Mouse (Mus musculus) limb, embryonic 11.5 days (tissue): ENCODE measurements at regions not wholly inside any gene's neighbourhood (a gene's known extent, or its start where the extent isn't known, plus 50 kb on each side); places are given as distances from the start of the nearest gene placed in this dataset.
"Not testable (repeated sequence)": the region's sequence is repeated elsewhere in the genome, so short reads cannot be mapped to it uniquely, and the experiment has no call there.

Source experiments
- ATAC-seq: fragments of 200-750 bp; cut with Nextera tagmentation; 2 replicates; pipeline ENCODE4 v1.8.0; 2017; ENCODE audit warnings: low read depth; ENCODE audit not compliant: insufficient number of reproducible peaks, low FRiP score, low TSS enrichment
- DNase-seq: peaks from one replicate; pipeline ENCODE4 v3.0.0-alpha.2; 2015; ENCODE audit warnings: low spot score
- H3K27ac ChIP-seq: fragments of 300-500 bp; sonication (generic); replicated peaks from 2 replicates; pipeline ENCODE4 v1.5.1; 2014; ENCODE audit warnings: low read depth, mild to moderate bottlenecking, low read length
- H3K27me3 ChIP-seq: fragments of 300-500 bp; sonication (generic); 2 replicates; pipeline ENCODE4 v1.6.1; 2014; ENCODE audit warnings: mild to moderate bottlenecking, low read length, mixed read lengths; ENCODE audit not compliant: control insufficient read depth, insufficient read depth
- H3K36me3 ChIP-seq: fragments of 300-500 bp; sonication (generic); 2 replicates; pipeline ENCODE4 v1.6.1; 2014; ENCODE audit warnings: mild to moderate bottlenecking, low read length, moderate library complexity, mixed read lengths; ENCODE audit not compliant: control insufficient read depth, insufficient read depth
- H3K4me1 ChIP-seq: fragments of 300-500 bp; sonication (generic); 2 replicates; pipeline ENCODE4 v1.6.1; 2014; ENCODE audit warnings: low read length, mixed read lengths; ENCODE audit not compliant: control insufficient read depth, insufficient read depth
- H3K4me2 ChIP-seq: fragments of 300-500 bp; sonication (generic); 2 replicates; pipeline ENCODE4 v1.6.1; 2014; ENCODE audit warnings: low read depth, mild to moderate bottlenecking, moderate library complexity; ENCODE audit not compliant: severe bottlenecking
- H3K4me3 ChIP-seq: fragments of 300-500 bp; sonication (generic); 2 replicates; pipeline ENCODE4 v1.5.1; 2014; ENCODE audit warnings: low read depth, low read length
- H3K9ac ChIP-seq: fragments of 300-500 bp; sonication (generic); 2 replicates; pipeline ENCODE4 v1.6.1; 2014; ENCODE audit warnings: mild to moderate bottlenecking, low read length
- H3K9me3 ChIP-seq: fragments of 300-500 bp; sonication (generic); 2 replicates; pipeline ENCODE4 v1.6.1; 2016; ENCODE audit warnings: low read length; ENCODE audit not compliant: control insufficient read depth
- WGBS: fragments of 180-500 bp; shearing (Covaris S2); extraction: QIAGEN DNeasy Blood & Tissue Kit; methylation state at CpG from one replicate; pipeline ENCODE4 v1.1.7; 2014; 5-methylcytosine and 5-hydroxymethylcytosine counted together

DNA sequence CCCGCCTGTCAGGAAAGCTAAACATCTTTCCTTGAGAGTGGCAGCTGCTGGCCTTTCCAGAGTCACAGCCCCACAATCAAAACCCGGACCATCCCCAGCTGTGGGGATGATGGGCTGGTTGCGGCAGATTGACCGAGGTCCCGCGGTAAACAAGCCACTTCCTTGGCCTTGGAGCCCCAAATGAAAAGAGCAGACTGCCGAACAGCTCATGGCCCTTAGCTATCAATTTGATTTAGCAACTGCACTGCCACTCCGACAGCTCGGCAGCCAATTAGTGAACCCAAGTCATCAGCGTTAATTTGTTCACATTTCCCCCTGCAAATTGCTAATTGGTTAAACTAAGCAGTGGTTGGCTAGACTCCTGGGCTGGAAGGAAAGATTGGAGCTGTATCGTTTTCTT is 1155.3 kb downstream of the Sorcs3 start:
- H3K9ac ChIP-seq, H3K9me3 ChIP-seq, H3K4me1 ChIP-seq, H3K4me3 ChIP-seq, H3K4me2 ChIP-seq, H3K36me3 ChIP-seq, ATAC-seq, H3K27ac ChIP-seq, H3K27me3 ChIP-seq: not testable (repeated sequence)
- 46% methylated on average over 10 of the region's 11 CpGs for WGBS
- DNase-seq, result peak; percentile 27

DNA sequence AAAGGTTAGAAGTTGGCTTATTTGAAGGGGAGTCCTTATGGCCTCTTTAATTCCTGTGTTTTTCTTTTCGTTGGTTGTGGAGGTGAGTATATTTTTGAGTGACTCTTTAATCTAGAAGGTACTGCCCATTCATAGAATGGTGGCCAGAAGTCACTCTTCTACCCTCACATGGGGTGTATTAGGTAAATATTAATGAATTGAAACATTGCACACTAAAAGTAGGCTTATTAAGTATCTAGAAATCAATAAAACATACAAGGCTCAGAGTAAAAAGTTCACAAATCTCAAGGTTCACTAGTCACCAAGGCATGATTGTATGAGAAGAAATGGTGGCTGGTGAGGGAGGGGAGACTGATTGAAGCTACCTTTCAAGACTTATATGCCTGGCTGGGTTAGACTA is 1167.1 kb downstream of the Sorcs3 start:
- Histone ChIP-seq H3K9ac (no peak overlapping the region), H3K4me2 (no peak overlapping the region), H3K9me3 (no peaks in the 10 kb centered on the region), H3K4me1 (no peaks in the 10 kb centered on the region), H3K4me3 (no peak overlapping the region), H3K27me3 (no peaks in the 10 kb centered on the region), H3K27ac (no peak overlapping the region), H3K36me3 (no peaks in the 10 kb centered on the region)
- DNase-seq (no peak), ATAC-seq (no peak)
- WGBS, result 87% methylated on average over 1 of the region's 1 CpGs

DNA sequence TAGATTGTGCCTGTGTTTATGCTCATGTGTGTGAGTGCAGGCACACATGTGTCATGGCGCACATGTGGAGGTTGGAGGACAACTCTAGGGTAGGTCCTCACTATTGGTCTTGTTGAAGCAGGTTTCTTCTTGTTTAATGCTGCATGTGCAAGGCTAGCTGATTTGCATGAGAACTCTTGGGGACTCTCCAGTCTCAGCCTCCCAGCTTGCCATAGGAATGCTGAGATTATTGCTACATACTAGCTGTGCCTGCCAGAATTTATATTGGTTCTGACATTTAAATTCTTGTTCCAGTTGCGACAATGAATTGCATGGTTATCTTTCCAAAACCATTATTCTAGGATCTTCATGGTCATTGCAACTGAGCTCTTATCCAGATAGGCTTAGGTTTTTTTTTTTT is 1168.5 kb downstream of the Sorcs3 start:
- Histone ChIP-seq H3K27ac (no peak overlapping the region), H3K4me3 (no peak overlapping the region), H3K9me3 (no peaks in the 10 kb centered on the region), H3K4me1 (no peaks in the 10 kb centered on the region), H3K4me2 (no peak overlapping the region), H3K36me3 (no peaks in the 10 kb centered on the region), H3K27me3 (no peaks in the 10 kb centered on the region), H3K9ac (no peak overlapping the region)
- ATAC-seq (no peak), DNase-seq (no peak)
- WGBS, result 89% methylated on average over 2 of the region's 2 CpGs

DNA sequence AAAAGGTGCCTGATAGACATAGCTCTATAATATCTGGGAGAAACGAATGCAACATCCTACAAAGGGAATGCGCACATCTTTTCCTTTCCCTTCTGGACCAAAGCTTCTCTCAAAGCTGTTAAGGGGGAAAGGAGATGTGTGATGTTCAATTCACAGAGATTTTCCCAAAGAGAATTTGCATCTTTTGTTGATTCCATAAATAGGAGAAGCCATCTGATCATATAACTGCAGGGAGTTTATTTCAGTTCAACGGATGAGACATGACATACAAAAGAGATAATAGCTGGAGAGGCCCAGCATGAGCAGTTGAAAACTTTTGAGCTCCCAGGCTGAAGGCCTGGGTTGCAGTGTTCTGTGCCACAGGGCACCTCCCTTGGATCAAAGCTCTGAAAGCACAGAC is 1169.1 kb downstream of the Sorcs3 start:
- ATAC-seq (no peak), DNase-seq (no peak)
- Histone ChIP-seq H3K4me3 (no peak overlapping the region), H3K36me3 (no peaks in the 10 kb centered on the region), H3K27ac (no peak overlapping the region), H3K27me3 (no peaks in the 10 kb centered on the region), H3K4me2 (no peak overlapping the region), H3K4me1 (no peaks in the 10 kb centered on the region), H3K9me3 (no peaks in the 10 kb centered on the region), H3K9ac (no peak overlapping the region)
- WGBS, result 95% methylated on average over 3 of the region's 3 CpGs

DNA sequence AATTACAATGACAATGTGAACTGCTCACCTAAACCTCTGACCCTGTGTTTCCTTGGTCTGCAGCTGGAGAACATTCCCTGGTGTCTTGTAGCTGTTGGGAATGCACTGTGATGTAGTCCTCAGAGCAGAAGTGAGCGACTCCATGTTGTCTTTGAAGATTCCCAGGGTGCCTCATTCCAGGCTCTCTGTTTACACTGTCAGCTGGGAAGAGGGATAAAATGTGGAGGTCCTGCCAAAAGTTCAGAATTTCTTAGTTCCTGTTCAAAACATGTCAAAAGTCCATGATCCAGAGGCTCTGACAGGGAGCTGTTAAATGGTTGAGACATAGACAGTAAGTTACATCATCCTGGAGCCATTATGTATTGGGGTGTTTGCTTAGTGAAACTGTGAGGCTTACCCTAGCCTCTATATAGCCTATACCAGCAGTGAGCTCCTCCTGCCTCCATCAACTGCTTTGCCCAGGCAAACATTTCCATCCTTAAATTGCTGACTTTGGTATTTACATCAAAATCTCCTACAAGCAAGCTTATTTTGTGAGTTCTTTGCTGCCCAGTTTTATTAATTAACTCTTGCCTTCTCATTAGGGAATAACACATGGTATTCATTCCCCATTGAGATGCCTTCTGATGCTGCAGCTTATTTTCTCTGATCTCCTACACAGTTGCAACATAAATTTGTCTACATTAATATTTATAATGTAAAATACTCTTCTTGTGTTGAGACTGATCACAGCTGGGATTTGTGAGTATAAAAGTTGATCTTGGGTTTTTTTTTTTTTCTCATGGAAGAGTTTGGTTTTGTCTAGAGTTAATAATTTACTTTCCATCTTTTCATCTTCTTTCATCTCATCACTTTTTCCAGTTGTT is 1170.2 kb downstream of the Sorcs3 start:
- WGBS, result 52% methylated on average over 1 of the region's 1 CpGs

DNA sequence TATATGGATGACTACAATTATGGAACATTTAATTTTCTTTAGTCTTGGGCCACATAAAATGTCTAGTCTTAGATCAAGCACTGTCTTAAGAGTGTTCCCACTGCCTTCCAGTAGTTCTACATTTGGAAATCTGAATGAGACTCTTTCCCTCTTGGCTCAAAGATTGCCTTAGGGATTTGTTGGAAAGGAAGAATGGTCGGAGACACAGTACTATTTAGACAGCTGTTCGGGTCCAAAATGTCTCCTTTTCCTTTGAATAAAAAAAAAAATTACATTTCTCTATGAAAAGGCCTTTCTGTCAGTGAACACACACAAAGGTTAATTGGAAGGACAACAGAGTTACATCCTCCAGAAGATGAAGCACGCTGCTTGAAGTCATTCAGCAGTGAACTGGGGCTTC is 1173.8 kb downstream of the Sorcs3 start:
- no peaks in the 10 kb centered on the region for H3K36me3 ChIP-seq
- no peak overlapping the region for H3K4me2 ChIP-seq
- 78% methylated on average over 3 of the region's 3 CpGs for WGBS
- H3K9me3 ChIP-seq, result no peaks in the 10 kb centered on the region
- H3K4me1 ChIP-seq, result no peaks in the 10 kb centered on the region
- H3K27ac ChIP-seq, result no peak overlapping the region
- no peak for DNase-seq
- no peak for ATAC-seq
- no peaks in the 10 kb centered on the region for H3K27me3 ChIP-seq
- H3K9ac ChIP-seq, result no peak overlapping the region
- no peak overlapping the region for H3K4me3 ChIP-seq

More for the DNA sequence above, 1170.2 kb downstream of the Sorcs3 start:
- Histone ChIP-seq H3K27ac (no peak overlapping the region), H3K27me3 (no peaks in the 10 kb centered on the region), H3K9ac (no peak overlapping the region), H3K36me3 (no peaks in the 10 kb centered on the region), H3K4me3 (no peak overlapping the region), H3K4me2 (no peak overlapping the region), H3K4me1 (no peaks in the 10 kb centered on the region), H3K9me3 (no peaks in the 10 kb centered on the region)
- DNase-seq (no peak), ATAC-seq (no peak)

DNA sequence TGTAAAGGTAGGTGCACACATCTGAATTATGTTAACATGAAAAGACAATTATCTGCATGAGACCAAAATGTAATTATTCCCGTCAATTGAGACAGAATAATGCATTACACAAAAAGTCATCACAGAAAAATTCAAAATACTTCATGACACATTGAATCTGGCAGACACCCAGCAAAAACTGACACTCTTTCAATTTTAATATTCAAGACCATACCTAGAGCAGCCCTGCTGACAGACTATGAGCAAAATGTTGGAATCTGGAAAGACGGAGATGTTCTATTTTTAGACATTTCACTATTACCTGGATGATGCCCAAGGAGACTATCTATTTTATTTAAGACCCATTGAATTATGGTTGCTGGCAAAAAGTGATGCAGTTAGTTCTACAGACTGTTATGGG is 1190.4 kb downstream of the Sorcs3 start:
- Histone ChIP-seq H3K27ac (no peak overlapping the region), H3K9ac (no peak overlapping the region), H3K4me1 (no peaks in the 10 kb centered on the region), H3K27me3 (no peaks in the 10 kb centered on the region), H3K9me3 (no peaks in the 10 kb centered on the region), H3K4me3 (no peak overlapping the region), H3K36me3 (no peaks in the 10 kb centered on the region), H3K4me2 (no peak overlapping the region)
- DNase-seq (no peak), ATAC-seq (no peak)
- 92% methylated on average over 2 of the region's 2 CpGs for WGBS

DNA sequence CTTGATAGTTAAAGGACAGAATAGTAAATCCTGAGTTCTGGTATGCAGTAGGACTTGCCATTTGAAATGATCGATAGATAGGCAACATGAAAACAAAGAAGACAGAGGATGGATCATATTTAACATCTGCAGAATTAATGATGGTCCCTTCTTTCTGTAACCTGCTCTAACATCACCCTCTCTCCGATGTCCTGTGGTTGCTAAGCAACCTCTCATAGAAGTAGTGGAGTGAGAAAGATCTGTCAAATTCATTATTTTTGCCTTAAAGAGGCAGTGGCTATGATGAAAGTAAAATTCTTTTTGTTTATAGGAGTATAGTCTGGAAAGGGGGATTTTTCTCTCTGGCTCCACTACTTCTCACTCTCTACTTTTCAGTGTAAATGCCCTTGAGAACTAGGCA is 1209.5 kb downstream of the Sorcs3 start:
- Histone ChIP-seq H3K36me3 (no peaks in the 10 kb centered on the region), H3K27ac (no peak overlapping the region), H3K9me3 (no peaks in the 10 kb centered on the region), H3K27me3 (no peaks in the 10 kb centered on the region), H3K4me1 (no peaks in the 10 kb centered on the region), H3K4me3 (no peak overlapping the region), H3K9ac (no peak overlapping the region), H3K4me2 (no peak overlapping the region)
- 75% methylated on average over 2 of the region's 2 CpGs for WGBS
- DNase-seq (no peak), ATAC-seq (no peak)
